In genomic region chr6:37409829-37410228, GRCm38 (mm10) we compare ENCODE assay signal across 21 mouse cellular contexts. TPM values are rescaled to one million over a fixed set of nuclear protein-coding genes. Genes with fewer than 3 reads are reported as not detected.
A peak's percentile ranks its signal among the peaks of the same experiment; 100 is the strongest.
DNase-seq lines count a peak whose midpoint lies in the region; ATAC-seq and TF ChIP-seq lines count a peak whose summit lies in the region.
"Had no signal": no experiment of that assay in that cellular context is flagged by ENCODE, and none has a peak within 500 bp of the region (broad histone marks: within the 10 kb centered on the region; RNA-seq: fewer than 3 reads in every experiment).

No protein-coding gene starts in this region.

- 0 out of 2 replicates have a peak, but pooled peaks have one; percentile 23 for TF ChIP-seq EP300 in liver, postnatal 0 days (IDR thresholded peaks at IDR 0.05; ENCODE audit: low read depth)

- no peak overlapping the region for H3K9ac ChIP-seq in heart, embryonic 13.5 days
- no peak overlapping the region for H3K9ac ChIP-seq in liver, embryonic 12.5 days
- H3K9ac ChIP-seq in liver, postnatal 0 days (replicated peaks): no peak overlapping the region
- H3K9ac ChIP-seq in neural tube, embryonic 15.5 days (replicated peaks): no peak overlapping the region
- H3K9ac ChIP-seq: forebrain, embryonic 13.5 days; hindbrain, embryonic 14.5 days had no signal

- no peak for DNase-seq in heart, adult 18-20 months
- DNase-seq in c-Kit-positive CD71-positive TER-119-negative erythroid progenitor cells, embryonic 14.5 days (ENCODE audit: low read depth): peak; percentile 17
- DNase-seq in liver, postnatal 0 days: no peak
- DNase-seq in cerebellum, adult 18-20 months: no peak
- DNase-seq: adrenal gland, postnatal 25 days; cerebellum, adult 2 months; cerebellum, postnatal 14 days; gastrocnemius, postnatal 10 days; kidney, postnatal 4 days; lung, postnatal 36 days; midbrain, embryonic 14.5 days; right cerebral cortex, postnatal 25 days; thymus, postnatal 14 days had no signal

- H3K36me3 ChIP-seq in heart, embryonic 13.5 days: peaks cover 42% of the 10 kb centered on the region
- no peaks in the 10 kb centered on the region; the same call in 1 of the 2 replicates for H3K36me3 ChIP-seq in liver, embryonic 12.5 days
- no peaks in the 10 kb centered on the region for H3K36me3 ChIP-seq in liver, postnatal 0 days (replicated peaks; ENCODE audit: insufficient read depth, low read length)
- H3K36me3 ChIP-seq in neural tube, embryonic 15.5 days: no peaks in the 10 kb centered on the region

- no peaks in the 10 kb centered on the region for H3K27me3 ChIP-seq in heart, embryonic 13.5 days (replicated peaks)
- H3K27me3 ChIP-seq in liver, embryonic 12.5 days (replicated peaks): no peaks in the 10 kb centered on the region
- no peaks in the 10 kb centered on the region for H3K27me3 ChIP-seq in liver, postnatal 0 days (ENCODE audit: insufficient read depth, low read length)
- no peaks in the 10 kb centered on the region for H3K27me3 ChIP-seq in neural tube, embryonic 15.5 days (replicated peaks)
- H3K27me3 ChIP-seq: forebrain, embryonic 13.5 days; megakaryocyte, embryonic 14.5 days had no signal

- no peak for ATAC-seq in heart, embryonic 13.5 days (ENCODE audit: extremely low read depth, insufficient number of reproducible peaks, low FRiP score, low TSS enrichment)
- peak; percentile 74 for ATAC-seq in liver, embryonic 12.5 days
- ATAC-seq in liver, postnatal 0 days: no peak
- no peak for ATAC-seq in neural tube, embryonic 15.5 days (ENCODE audit: low FRiP score)
- ATAC-seq: CD4-positive, CD25-positive, alpha-beta regulatory T cell, adult 4 months; forebrain, embryonic 13.5 days; intestine, postnatal 0 days had no signal

- H3K9me3 ChIP-seq in heart, embryonic 13.5 days: no peaks in the 10 kb centered on the region
- H3K9me3 ChIP-seq in liver, embryonic 12.5 days (replicated peaks): no peaks in the 10 kb centered on the region
- no peaks in the 10 kb centered on the region for H3K9me3 ChIP-seq in liver, postnatal 0 days (ENCODE audit: low read length)
- no peaks in the 10 kb centered on the region for H3K9me3 ChIP-seq in neural tube, embryonic 15.5 days (replicated peaks)
- H3K9me3 ChIP-seq: forebrain, embryonic 13.5 days had no signal

- peak overlapping the region; percentile 55 for H3K27ac ChIP-seq in heart, embryonic 13.5 days (replicated peaks)
- H3K27ac ChIP-seq in liver, embryonic 12.5 days: no peak overlapping the region
- no peak overlapping the region for H3K27ac ChIP-seq in liver, postnatal 0 days (ENCODE audit: low read depth)
- no peak overlapping the region for H3K27ac ChIP-seq in neural tube, embryonic 15.5 days (replicated peaks)
- H3K27ac ChIP-seq: forebrain, embryonic 13.5 days; hindbrain, embryonic 14.5 days had no signal

- 40% methylated on average over 2 of the region's 2 CpGs for WGBS in heart, embryonic 13.5 days
- WGBS in liver, embryonic 12.5 days (ENCODE audit: insufficient replicate concordance): 39% methylated on average over 2 of the region's 2 CpGs
- WGBS in liver, postnatal 0 days (ENCODE audit: insufficient replicate concordance): 50% methylated on average over 2 of the region's 2 CpGs
- 85% methylated on average over 2 of the region's 2 CpGs for WGBS in neural tube, embryonic 15.5 days

- H3K4me1 ChIP-seq in heart, embryonic 13.5 days: peaks cover 92% of the 10 kb centered on the region
- peaks cover 17% of the 10 kb centered on the region for H3K4me1 ChIP-seq in liver, embryonic 12.5 days
- H3K4me1 ChIP-seq in liver, postnatal 0 days (ENCODE audit: insufficient read depth): no peaks in the 10 kb centered on the region
- no peaks in the 10 kb centered on the region for H3K4me1 ChIP-seq in neural tube, embryonic 15.5 days
- H3K4me1 ChIP-seq: forebrain, embryonic 13.5 days had no signal

- no peak overlapping the region for H3K4me2 ChIP-seq in heart, embryonic 13.5 days
- no peak overlapping the region for H3K4me2 ChIP-seq in liver, embryonic 12.5 days
- no peak overlapping the region for H3K4me2 ChIP-seq in liver, postnatal 0 days (ENCODE audit: low read depth, low read length)
- H3K4me2 ChIP-seq in neural tube, embryonic 15.5 days: no peak overlapping the region
- H3K4me2 ChIP-seq: forebrain, embryonic 13.5 days; hindbrain, embryonic 14.5 days had no signal

- no peak for TF ChIP-seq CTCF in liver, postnatal 0 days (IDR thresholded peaks at IDR 0.05; ENCODE audit: low read depth)

- no peak overlapping the region for H3K4me3 ChIP-seq in heart, embryonic 13.5 days
- H3K4me3 ChIP-seq in liver, embryonic 12.5 days: no peak overlapping the region
- H3K4me3 ChIP-seq in liver, postnatal 0 days (ENCODE audit: low read depth, low read length): no peak overlapping the region
- no peak overlapping the region for H3K4me3 ChIP-seq in neural tube, embryonic 15.5 days (replicated peaks)
- H3K4me3 ChIP-seq: forebrain, embryonic 13.5 days; megakaryocyte, embryonic 14.5 days had no signal

RNA-seq across cellular contexts. Expression of gene Creb3l2, which starts 32.1 kb away (rescaled TPM):
- polyA plus RNA-seq in heart, embryonic 13.5 days (2015; fragmentation: Nextera tagmentation; extraction: Ambion mirVana): 29.9 and 30.1 TPM in 2 replicates
- total RNA-seq in heart, adult 18-20 months (2021): 10 to 100 TPM; 23.2 to 24.1 TPM
- 5.0 and 5.1 TPM in 2 replicates for polyA plus RNA-seq in liver, embryonic 12.5 days (2016; fragmentation: Nextera tagmentation; extraction: Ambion mirVana)
- polyA plus RNA-seq in liver, postnatal 0 days (2015; fragmentation: Nextera tagmentation; extraction: Ambion mirVana): 2.1 TPM in 2 replicates
- 4.1 and 7.3 TPM in 2 replicates for polyA plus RNA-seq in neural tube, embryonic 15.5 days (2015; fragmentation: Nextera tagmentation; extraction: Ambion mirVana)
